Mouse (Mus musculus) neural tube, embryonic 11.5 days (tissue): ENCODE results near the gene Apobec1. TPM values are rescaled to one million over a fixed set of nuclear protein-coding genes. Genes with fewer than 3 reads are reported as not detected.

ENCODE experiments used
- ATAC-seq: fragments of 200-750 bp; cut with Nextera tagmentation; 2 replicates; pipeline ENCODE4 v1.8.0; 2017; ENCODE audit warnings: moderate number of reproducible peaks, mild to moderate bottlenecking, moderate TSS enrichment, moderate library complexity; ENCODE audit not compliant: insufficient read depth, low FRiP score, low TSS enrichment
- DNase-seq: peaks from one replicate; pipeline ENCODE4 v3.0.0-alpha.2; 2015; ENCODE audit warnings: low spot score
- H3K27ac ChIP-seq: fragments of 300-500 bp; sonication (generic); 2 replicates; pipeline ENCODE4 v1.5.1; 2014; ENCODE audit warnings: low read depth, mild to moderate bottlenecking, low read length
- H3K27me3 ChIP-seq: fragments of 300-500 bp; sonication (generic); 2 replicates; pipeline ENCODE4 v1.6.1; 2014; ENCODE audit warnings: mild to moderate bottlenecking, low read length, mixed read lengths; ENCODE audit not compliant: control insufficient read depth, insufficient read depth
- H3K36me3 ChIP-seq: fragments of 300-500 bp; sonication (generic); 2 replicates; pipeline ENCODE4 v1.6.1; 2014; ENCODE audit warnings: mild to moderate bottlenecking, low read length, moderate library complexity, mixed read lengths; ENCODE audit not compliant: control insufficient read depth, insufficient read depth
- H3K4me1 ChIP-seq: fragments of 300-500 bp; sonication (generic); 2 replicates; pipeline ENCODE4 v1.6.1; 2014; ENCODE audit warnings: low read length, mixed read lengths; ENCODE audit not compliant: control insufficient read depth, insufficient read depth
- H3K4me2 ChIP-seq: fragments of 300-500 bp; sonication (generic); 2 replicates; pipeline ENCODE4 v1.6.1; 2014; ENCODE audit warnings: low read depth, mild to moderate bottlenecking, moderate library complexity
- H3K4me3 ChIP-seq: fragments of 300-500 bp; sonication (generic); 2 replicates; pipeline ENCODE4 v1.5.1; 2014; ENCODE audit warnings: low read depth, low read length
- H3K9ac ChIP-seq: fragments of 300-500 bp; sonication (generic); 2 replicates; pipeline ENCODE4 v1.6.1; 2014; ENCODE audit warnings: mild to moderate bottlenecking, low read length
- H3K9me3 ChIP-seq: fragments of 300-500 bp; sonication (generic); 2 replicates; pipeline ENCODE4 v1.6.1; 2016; ENCODE audit warnings: low read length; ENCODE audit not compliant: control insufficient read depth
- WGBS: fragments of 180-500 bp; shearing (Covaris S2); extraction: QIAGEN DNeasy Blood & Tissue Kit; methylation state at CpG from one replicate; pipeline ENCODE4 v1.1.7; 2014; 5-methylcytosine and 5-hydroxymethylcytosine counted together
- polyA plus RNA-seq: library from polyadenylated mRNA; unstranded; fragments of >200 nt; fragmentation: Nextera tagmentation; extraction: Ambion mirVana; gene quantifications from 2 replicates; pipeline ENCODE4 v1.2.1, GENCODE M21; 2014

Apobec1 gene
- polyA plus RNA-seq, 1 experiment from 2014 or later, result 1.9 TPM

DNA sequence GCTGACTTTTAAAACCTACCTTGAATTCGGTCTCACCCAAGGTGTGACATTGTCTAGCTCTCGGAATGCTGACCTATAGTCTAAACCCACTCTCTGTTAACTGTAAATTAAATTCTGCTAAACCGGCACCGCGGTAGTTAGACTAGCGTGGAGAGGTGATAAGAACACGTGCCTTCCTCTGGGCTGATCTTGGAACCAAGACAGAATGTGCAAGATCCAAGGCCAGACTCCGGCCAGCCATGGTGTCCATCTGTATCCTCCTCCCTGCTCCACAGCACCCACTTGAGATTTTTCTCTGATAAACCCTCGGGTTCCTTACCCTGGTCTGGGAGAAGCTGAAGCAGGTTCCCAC, 7.1 kb upstream of the Apobec1 start:
- H3K9me3 ChIP-seq, result no peaks in the 10 kb centered on the region
- 80% methylated on average over 9 of the region's 9 CpGs for WGBS

DNA sequence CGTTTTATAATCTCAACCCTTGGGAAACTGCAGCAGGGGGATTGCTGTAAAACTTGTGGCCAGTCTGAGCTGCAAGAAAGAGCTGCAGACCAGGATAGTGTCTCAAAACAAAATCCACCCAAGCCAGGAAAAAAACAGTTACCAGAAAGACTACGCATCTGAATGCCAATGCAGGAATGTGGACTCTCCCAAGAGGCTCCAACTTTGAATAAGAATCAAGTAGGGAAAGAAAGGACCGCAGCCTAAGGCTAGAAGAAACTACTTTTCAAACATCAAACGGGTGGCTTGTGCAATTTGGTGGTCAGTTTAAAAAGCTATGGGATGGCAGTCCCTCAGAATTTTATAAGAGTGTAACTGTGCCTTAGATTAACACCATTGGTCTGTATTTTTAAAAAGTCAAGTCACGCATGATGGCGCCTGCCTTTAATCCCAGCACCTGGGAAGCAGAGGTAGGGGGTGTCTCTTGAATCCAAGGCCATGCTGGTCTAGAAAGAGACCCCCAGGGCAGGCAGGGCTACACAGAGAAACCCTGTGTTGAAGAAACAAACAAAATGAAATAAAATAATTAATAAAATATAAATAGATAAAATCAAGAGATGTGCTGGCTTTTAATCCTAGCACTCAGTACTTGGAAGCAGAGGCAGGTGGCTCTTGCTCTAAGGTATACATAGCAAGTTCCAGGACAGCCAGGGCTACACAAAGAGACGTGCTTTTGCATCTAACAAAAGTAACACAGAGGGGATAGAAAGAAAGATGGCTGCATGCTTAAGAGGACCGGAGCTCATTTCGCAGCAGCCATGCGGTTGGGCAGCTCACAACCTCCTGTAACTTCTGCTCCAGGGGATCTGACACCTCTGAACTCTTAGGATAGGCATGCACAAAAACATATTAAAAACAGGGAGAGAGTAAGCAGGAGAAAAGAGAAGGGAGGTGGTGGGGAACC, 6.5 kb upstream of the Apobec1 start:
- DNase-seq, result no peak

More for the DNA sequence above, 7.1 kb upstream of the Apobec1 start:
- Histone ChIP-seq H3K27me3 (no peaks in the 10 kb centered on the region), H3K4me3 (no peak overlapping the region), H3K9ac (no peak overlapping the region), H3K27ac (no peak overlapping the region), H3K36me3 (no peaks in the 10 kb centered on the region), H3K4me2 (no peak overlapping the region), H3K4me1 (no peaks in the 10 kb centered on the region)
- no peak for DNase-seq
- no peak for ATAC-seq

DNA sequence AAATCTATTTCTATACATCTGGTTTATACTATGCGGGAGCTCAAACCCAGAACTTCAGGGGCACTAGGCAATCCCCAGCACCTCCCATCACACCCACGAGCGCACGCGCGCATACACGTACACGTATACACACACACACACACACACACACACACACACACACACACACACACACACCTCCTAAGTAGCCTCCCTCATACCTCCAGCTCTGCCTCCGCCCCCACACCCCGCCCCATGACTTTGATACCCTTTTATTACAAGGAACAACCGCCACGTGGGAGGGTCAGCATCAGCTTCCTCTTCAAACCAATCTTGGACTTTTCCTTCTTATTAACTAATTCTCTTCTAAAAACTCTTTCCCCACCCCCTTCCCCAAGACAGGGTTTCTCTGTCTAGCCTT, 5.5 kb upstream of the Apobec1 start:
- ATAC-seq (no peak), DNase-seq (no peak)
- 94% methylated on average over 12 of the region's 12 CpGs for WGBS
- H3K4me3 ChIP-seq, result no peak overlapping the region
- H3K9ac ChIP-seq, result no peak overlapping the region
- no peaks in the 10 kb centered on the region for H3K36me3 ChIP-seq
- no peak overlapping the region for H3K27ac ChIP-seq
- H3K4me2 ChIP-seq, result no peak overlapping the region
- no peaks in the 10 kb centered on the region for H3K27me3 ChIP-seq
- H3K4me1 ChIP-seq, result no peaks in the 10 kb centered on the region
- no peaks in the 10 kb centered on the region for H3K9me3 ChIP-seq

More for the DNA sequence above, 6.5 kb upstream of the Apobec1 start:
- ATAC-seq, result no peak
- no peak overlapping the region for H3K4me3 ChIP-seq
- H3K4me2 ChIP-seq, result no peak overlapping the region
- no peak overlapping the region for H3K27ac ChIP-seq
- H3K9me3 ChIP-seq, result no peaks in the 10 kb centered on the region
- H3K27me3 ChIP-seq, result no peaks in the 10 kb centered on the region
- no peaks in the 10 kb centered on the region for H3K36me3 ChIP-seq
- no peaks in the 10 kb centered on the region for H3K4me1 ChIP-seq
- WGBS, result 79% methylated on average over 10 of the region's 10 CpGs
- H3K9ac ChIP-seq, result no peak overlapping the region

GRCm38 (mm10) chr6:122606661-122607060, 4.4 kb upstream of the Apobec1 start:
- DNase-seq, result no peak

DNA sequence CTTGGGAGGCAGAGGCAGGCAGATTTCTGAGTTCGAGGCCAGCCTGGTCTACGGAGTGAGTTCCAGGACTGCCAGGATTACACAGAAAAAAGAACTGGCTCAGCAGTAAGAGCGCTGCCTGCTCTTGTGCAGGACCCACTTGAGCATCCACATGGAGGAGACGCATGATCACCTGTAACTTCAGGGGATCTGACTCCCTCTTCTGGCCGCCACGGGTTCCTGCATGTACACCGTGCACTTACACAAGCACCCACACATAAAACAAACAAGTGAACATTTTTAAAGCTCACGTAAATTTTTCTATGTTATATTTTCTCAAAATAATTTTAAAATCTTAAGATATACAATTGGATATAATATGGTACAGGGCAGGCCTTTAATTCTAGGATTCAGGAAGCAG, 3.2 kb upstream of the Apobec1 start:
- Histone ChIP-seq H3K4me2 (no peak overlapping the region), H3K4me3 (no peak overlapping the region), H3K4me1 (no peaks in the 10 kb centered on the region), H3K27me3 (no peaks in the 10 kb centered on the region), H3K9me3 (no peaks in the 10 kb centered on the region), H3K27ac (no peak overlapping the region), H3K9ac (no peak overlapping the region), H3K36me3 (no peaks in the 10 kb centered on the region)
- 90% methylated on average over 8 of the region's 8 CpGs for WGBS
- DNase-seq (no peak), ATAC-seq (no peak)

More at GRCm38 (mm10) chr6:122606661-122607060, 4.4 kb upstream of the Apobec1 start:
- Histone ChIP-seq H3K9ac (no peak overlapping the region), H3K36me3 (no peaks in the 10 kb centered on the region), H3K4me1 (no peaks in the 10 kb centered on the region), H3K9me3 (no peaks in the 10 kb centered on the region), H3K4me3 (no peak overlapping the region), H3K4me2 (no peak overlapping the region), H3K27ac (no peak overlapping the region), H3K27me3 (no peaks in the 10 kb centered on the region)
- no peak for ATAC-seq
- WGBS, result 94% methylated on average over 11 of the region's 11 CpGs

GRCm38 (mm10) chr6:122604260-122604659, 2.0 kb upstream of the Apobec1 start:
- Histone ChIP-seq H3K27me3 (no peaks in the 10 kb centered on the region), H3K36me3 (no peaks in the 10 kb centered on the region)

GRCm38 (mm10) chr6:122602992-122603322, 713 bp upstream of the Apobec1 start:
- H3K4me2 ChIP-seq, result no peak overlapping the region
- H3K9me3 ChIP-seq, result no peaks in the 10 kb centered on the region
- no peak overlapping the region for H3K4me3 ChIP-seq
- 58% methylated on average over 1 of the region's 1 CpGs for WGBS
- DNase-seq (no peak), ATAC-seq (no peak)
- no peaks in the 10 kb centered on the region for H3K27me3 ChIP-seq
- H3K9ac ChIP-seq, result no peak overlapping the region
- H3K4me1 ChIP-seq, result no peaks in the 10 kb centered on the region
- no peaks in the 10 kb centered on the region for H3K36me3 ChIP-seq
- no peak overlapping the region for H3K27ac ChIP-seq

More at GRCm38 (mm10) chr6:122604260-122604659, 2.0 kb upstream of the Apobec1 start:
- no peak overlapping the region for H3K27ac ChIP-seq
- H3K4me2 ChIP-seq, result no peak overlapping the region
- ATAC-seq (no peak), DNase-seq (no peak)
- no peaks in the 10 kb centered on the region for H3K9me3 ChIP-seq
- H3K4me3 ChIP-seq, result no peak overlapping the region
- no peak overlapping the region for H3K9ac ChIP-seq
- H3K4me1 ChIP-seq, result no peaks in the 10 kb centered on the region

DNA sequence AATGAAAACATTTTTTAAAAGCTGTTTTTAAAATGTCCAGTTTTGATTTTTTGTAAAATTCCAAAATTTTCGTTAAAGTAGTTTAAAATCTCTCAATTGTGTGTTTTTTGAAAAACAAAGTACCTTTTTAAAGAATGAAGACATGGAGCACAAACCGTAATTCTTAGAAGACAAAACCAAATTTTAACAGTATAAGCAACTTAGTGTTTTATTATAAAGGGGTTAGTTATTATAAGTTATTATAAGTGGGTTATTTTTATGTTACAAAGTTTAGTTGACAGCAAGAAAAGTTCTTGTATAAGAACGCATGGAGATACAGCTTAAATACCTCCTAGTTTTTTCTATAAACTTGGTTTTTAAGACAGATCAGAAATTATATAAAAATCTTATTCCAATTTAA, 629 bp downstream of the Apobec1 start:
- no peaks in the 10 kb centered on the region for H3K36me3 ChIP-seq
- ATAC-seq (no peak), DNase-seq (no peak)
- H3K9ac ChIP-seq, result no peak overlapping the region
- H3K4me1 ChIP-seq, result no peaks in the 10 kb centered on the region
- WGBS, result 93% methylated on average over 3 of the region's 3 CpGs
- H3K27ac ChIP-seq, result no peak overlapping the region
- peak overlapping the region; percentile 60; the same call in 1 of the 2 replicates for H3K4me2 ChIP-seq
- no peaks in the 10 kb centered on the region for H3K9me3 ChIP-seq
- H3K27me3 ChIP-seq, result no peaks in the 10 kb centered on the region
- H3K4me3 ChIP-seq, result no peak overlapping the region; the same call in 1 of the 2 replicates

DNA sequence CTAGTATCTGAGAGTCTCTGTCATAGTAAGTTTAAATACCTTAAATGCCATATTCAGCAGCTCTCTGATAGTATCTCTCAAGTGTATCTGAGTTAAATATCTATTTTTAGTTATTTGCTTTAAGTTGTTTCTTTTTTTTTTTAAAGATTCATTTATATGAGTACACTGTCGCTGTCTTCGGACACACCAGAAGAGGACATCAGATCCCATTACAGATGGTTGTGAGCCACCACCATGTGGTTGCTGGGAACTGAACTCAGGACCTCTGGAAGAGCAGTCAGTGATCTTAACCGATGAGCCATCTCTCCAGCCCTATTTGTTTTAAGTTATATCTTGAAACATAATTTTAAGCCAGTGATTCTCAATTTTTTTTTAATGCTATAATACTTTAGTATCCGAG, 1.2 kb downstream of the Apobec1 start:
- no peak overlapping the region for H3K9ac ChIP-seq
- no peaks in the 10 kb centered on the region for H3K36me3 ChIP-seq
- H3K27me3 ChIP-seq, result no peaks in the 10 kb centered on the region
- no peaks in the 10 kb centered on the region for H3K4me1 ChIP-seq
- no peak overlapping the region for H3K27ac ChIP-seq
- no peak for ATAC-seq
- DNase-seq, result no peak
- no peak overlapping the region for H3K4me2 ChIP-seq
- 93% methylated on average over 4 of the region's 4 CpGs for WGBS
- H3K9me3 ChIP-seq, result no peaks in the 10 kb centered on the region
- H3K4me3 ChIP-seq, result no peak overlapping the region
